Mouse (Mus musculus): ENCODE measurements around the gene Gm1330. TPM values are rescaled to one million over a fixed set of nuclear protein-coding genes. Genes with fewer than 3 reads are reported as not detected.
"Not testable (repeated sequence)": the region's sequence is repeated elsewhere in the genome, so short reads cannot be mapped to it uniquely, and the experiment has no call there.

Gm1330 gene
- polyA plus RNA-seq (2015; fragmentation: Nextera tagmentation; extraction: Ambion mirVana) = not detected in 2 replicates

- Histone ChIP-seq H3K4me2 (ENCODE audit: low read length) (no peak within 1 kb of the TSS), H3K27ac (ENCODE audit: low read length) (no peak within 1 kb of the TSS), H3K4me3 (replicated peaks; ENCODE audit: low read length) (no peak within 1 kb of the TSS), H3K36me3 (ENCODE audit: control insufficient read depth, insufficient read depth) (no peaks in the 10 kb centered on the region), H3K9ac (replicated peaks; ENCODE audit: low read depth, low read length) (no peak within 1 kb of the TSS), H3K4me1 (replicated peaks; ENCODE audit: control insufficient read depth, insufficient read depth, low read length) (no peaks in the 10 kb centered on the region), H3K9me3 (ENCODE audit: control insufficient read depth, low read length) (no peaks in the 10 kb centered on the region; the same call in 1 of the 2 replicates), H3K27me3 (replicated peaks; ENCODE audit: control insufficient read depth, insufficient read depth, low read length) (no peaks in the 10 kb centered on the region)
- ATAC-seq = no peak
Observed at GRCm38 (mm10) chr2:149003151-149003550, at the start of gene Gm1330. Gene Gm1330, minus strand, starts transcription at chr2:149003251.

DNA sequence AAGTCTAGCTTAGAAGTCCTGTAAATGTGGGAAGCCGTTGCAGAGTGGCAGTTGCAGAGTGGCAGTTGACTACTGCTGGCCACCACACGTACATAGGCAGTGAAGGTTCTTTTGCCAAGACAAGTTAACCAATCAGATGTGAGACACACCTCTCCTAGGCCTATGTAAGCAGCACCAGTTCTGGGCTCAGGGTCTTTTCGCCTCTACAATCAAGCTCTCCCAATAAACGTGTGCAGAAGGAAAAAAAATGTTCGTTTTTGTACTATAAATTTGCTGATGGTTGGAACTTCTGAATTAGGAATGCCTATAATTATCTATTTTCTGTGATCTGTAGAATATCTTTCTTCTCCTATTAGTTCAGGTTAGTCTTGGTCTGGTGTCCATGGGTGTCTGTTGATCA, 14.1 kb upstream of the Gm1330 start, which contains the start of gene Gm10750:
TSS of gene Gm10750 (minus strand) at position 101 of the 400 bp plus-strand sequence.
- not testable (repeated sequence) for H3K4me1 ChIP-seq (replicated peaks; ENCODE audit: control insufficient read depth, insufficient read depth, low read length); H3K9me3 ChIP-seq (ENCODE audit: control insufficient read depth, low read length); H3K27ac ChIP-seq (ENCODE audit: low read length); ATAC-seq; H3K36me3 ChIP-seq (ENCODE audit: control insufficient read depth, insufficient read depth); H3K9ac ChIP-seq (replicated peaks; ENCODE audit: low read depth, low read length); H3K4me2 ChIP-seq (ENCODE audit: low read length); H3K27me3 ChIP-seq (replicated peaks; ENCODE audit: control insufficient read depth, insufficient read depth, low read length); H3K4me3 ChIP-seq (replicated peaks; ENCODE audit: low read length)
- 82% methylated on average over 5 of the region's 5 CpGs for WGBS

- Histone ChIP-seq H3K4me1 (replicated peaks; ENCODE audit: control insufficient read depth, insufficient read depth, low read length) (no peaks in the 10 kb centered on the region), H3K4me3 (replicated peaks; ENCODE audit: low read length) (no peak overlapping the region), H3K9ac (replicated peaks; ENCODE audit: low read depth, low read length) (no peak overlapping the region), H3K36me3 (ENCODE audit: control insufficient read depth, insufficient read depth) (no peaks in the 10 kb centered on the region), H3K4me2 (ENCODE audit: low read length) (no peak overlapping the region), H3K9me3 (ENCODE audit: control insufficient read depth, low read length) (no peaks in the 10 kb centered on the region; the same call in 1 of the 2 replicates), H3K27me3 (replicated peaks; ENCODE audit: control insufficient read depth, insufficient read depth, low read length) (no peaks in the 10 kb centered on the region), H3K27ac (ENCODE audit: low read length) (no peak overlapping the region)
- WGBS = 76% methylated on average over 2 of the region's 2 CpGs
- ATAC-seq = no peak
Observed at GRCm38 (mm10) chr2:149004826-149005225, 1.8 kb upstream of the Gm1330 start.

- Histone ChIP-seq H3K9ac (replicated peaks; ENCODE audit: low read depth, low read length) (no peak overlapping the region), H3K4me3 (replicated peaks; ENCODE audit: low read length) (no peak overlapping the region), H3K27ac (ENCODE audit: low read length) (no peak overlapping the region), H3K4me2 (ENCODE audit: low read length) (no peak overlapping the region), H3K27me3 (replicated peaks; ENCODE audit: control insufficient read depth, insufficient read depth, low read length) (no peaks in the 10 kb centered on the region), H3K36me3 (ENCODE audit: control insufficient read depth, insufficient read depth) (no peaks in the 10 kb centered on the region), H3K9me3 (ENCODE audit: control insufficient read depth, low read length) (no peaks in the 10 kb centered on the region), H3K4me1 (replicated peaks; ENCODE audit: control insufficient read depth, insufficient read depth, low read length) (no peaks in the 10 kb centered on the region)
- WGBS = 93% methylated on average over 2 of the region's 2 CpGs
- no peak for ATAC-seq
Observed at GRCm38 (mm10) chr2:148995133-148995532, 7.9 kb downstream of the Gm1330 start.

Other genes with a start within 250 kb of the Gm1330 start
- not detected in 2 replicates for gene Cst11, start 231.8 kb downstream of the Gm1330 start, polyA plus RNA-seq (2015; fragmentation: Nextera tagmentation; extraction: Ambion mirVana)
- gene 8030411F24Rik, start 221.2 kb downstream of the Gm1330 start, polyA plus RNA-seq (2015; fragmentation: Nextera tagmentation; extraction: Ambion mirVana) = not detected in 2 replicates
- gene Cst12, start 213.9 kb downstream of the Gm1330 start, polyA plus RNA-seq (2015; fragmentation: Nextera tagmentation; extraction: Ambion mirVana) = not detected in 2 replicates
- gene Cst8, start 204.5 kb downstream of the Gm1330 start, polyA plus RNA-seq (2015; fragmentation: Nextera tagmentation; extraction: Ambion mirVana) = not detected in 2 replicates
- not detected in 2 replicates for gene Cst13, start 183.2 kb downstream of the Gm1330 start, polyA plus RNA-seq (2015; fragmentation: Nextera tagmentation; extraction: Ambion mirVana)
- not detected in 2 replicates for gene Cst9, start 168.1 kb downstream of the Gm1330 start, polyA plus RNA-seq (2015; fragmentation: Nextera tagmentation; extraction: Ambion mirVana)
- gene 9230104L09Rik, start 138.2 kb downstream of the Gm1330 start, polyA plus RNA-seq (2015; fragmentation: Nextera tagmentation; extraction: Ambion mirVana) = not detected in 2 replicates
- gene Cst3, start 127.6 kb downstream of the Gm1330 start, polyA plus RNA-seq (2015; fragmentation: Nextera tagmentation; extraction: Ambion mirVana) = 482 and 493 TPM in 2 replicates
- gene Gm10750, start 14.0 kb upstream of the Gm1330 start, polyA plus RNA-seq (2015; fragmentation: Nextera tagmentation; extraction: Ambion mirVana) = not detected in 2 replicates